Mouse (Mus musculus) ES-E14 (cell line): ENCODE measurements at regions not wholly inside any gene's neighbourhood (a gene's known extent, or its start where the extent isn't known, plus 50 kb on each side); places are given as distances from the start of the nearest gene placed in this dataset.

Experiments
- CHD2 ChIP-seq: IDR thresholded peaks from 2 replicates; pipeline ENCODE4 v1.6.1; 2014; ENCODE audit warnings: mild to moderate bottlenecking, low read depth, low read length, inconsistent platforms
- HCFC1 ChIP-seq: IDR thresholded peaks from 2 replicates; pipeline ENCODE4 v1.6.1; 2012; ENCODE audit warnings: low read length, inconsistent platforms, borderline replicate concordance; ENCODE audit not compliant: insufficient read depth
- MAFK ChIP-seq: IDR thresholded peaks from 2 replicates; pipeline ENCODE4 v1.6.1; 2014; ENCODE audit warnings: mild to moderate bottlenecking, low read depth, low read length, inconsistent platforms; ENCODE audit not compliant: insufficient read depth
- ZC3H11A ChIP-seq: IDR thresholded peaks from 2 replicates; pipeline ENCODE4 v1.6.1; 2012; ENCODE audit warnings: low read depth, mild to moderate bottlenecking, inconsistent platforms, low read length, borderline replicate concordance
- ZNF384 ChIP-seq: IDR thresholded peaks from 2 replicates; pipeline ENCODE4 v1.6.1; 2012; ENCODE audit warnings: low read depth, low read length, inconsistent platforms

GRCm38 (mm10) chr1:128878291-128878690, 286.2 kb upstream of the Cxcr4 start:
- TF ChIP-seq CHD2 (no peak), ZNF384 (no peak), MAFK (no peak), HCFC1 (no peak), ZC3H11A (no peak)
